Mouse (Mus musculus): ENCODE measurements around the gene Ins2. TPM values are rescaled to one million over a fixed set of nuclear protein-coding genes. Genes with fewer than 3 reads are reported as not detected.

Ins2 gene
- polyA plus RNA-seq, 1 experiment: 0.63 TPM

GRCm38 (mm10) chr7:142671067-142671466, 72.1 kb downstream of the Ins2 start:
- no peaks in the 10 kb centered on the region; the same call in 1 of the 2 replicates for H3K27me3 ChIP-seq (ENCODE audit: control insufficient read depth, insufficient read depth, low read length)
- WGBS: 96% methylated on average over 1 of the region's 1 CpGs
- no peaks in the 10 kb centered on the region for H3K36me3 ChIP-seq (ENCODE audit: control insufficient read depth, insufficient read depth, low read length)
- TF ChIP-seq POLR2A (IDR thresholded peaks at IDR 0.05; ENCODE audit: low read depth, low read length): no peak
- TF ChIP-seq CTCF (IDR thresholded peaks at IDR 0.05; ENCODE audit: extremely low read depth, insufficient read length, insufficient replicate concordance, low read depth, low read length): no peak
- H3K4me3 ChIP-seq (ENCODE audit: low read depth, low read length): no peak overlapping the region
- H3K4me1 ChIP-seq (ENCODE audit: control insufficient read depth, insufficient read depth, insufficient read length, low read length): no peaks in the 10 kb centered on the region
- no peak overlapping the region for H3K27ac ChIP-seq (ENCODE audit: insufficient read depth, low read depth, low read length)

GRCm38 (mm10) chr7:142669751-142670625, 73.2 kb downstream of the Ins2 start, which contains the start of gene Gm49394:
Gm49394 (minus strand) TSS chr7:142669942.
- Histone ChIP-seq H3K36me3 (ENCODE audit: control insufficient read depth, insufficient read depth, low read length) (no peaks in the 10 kb centered on the region), H3K4me1 (ENCODE audit: control insufficient read depth, insufficient read depth, insufficient read length, low read length) (no peaks in the 10 kb centered on the region), H3K27ac (ENCODE audit: insufficient read depth, low read depth, low read length) (no peak within 1 kb of the TSS), H3K4me3 (ENCODE audit: low read depth, low read length) (no peak within 1 kb of the TSS), H3K27me3 (ENCODE audit: control insufficient read depth, insufficient read depth, low read length) (peaks cover 7% of the 10 kb centered on the region)
- TF ChIP-seq CTCF (IDR thresholded peaks at IDR 0.05; ENCODE audit: extremely low read depth, insufficient read length, insufficient replicate concordance, low read depth, low read length) (no peak), POLR2A (IDR thresholded peaks at IDR 0.05; ENCODE audit: low read depth, low read length) (no peak)
- 79% methylated on average over 23 of the region's 23 CpGs for WGBS

GRCm38 (mm10) chr7:142668328-142668727, 74.9 kb downstream of the Ins2 start:
- Histone ChIP-seq H3K4me3 (ENCODE audit: low read depth, low read length) (no peak overlapping the region), H3K27ac (ENCODE audit: insufficient read depth, low read depth, low read length) (no peak overlapping the region), H3K27me3 (ENCODE audit: control insufficient read depth, insufficient read depth, low read length) (peaks cover 24% of the 10 kb centered on the region), H3K36me3 (ENCODE audit: control insufficient read depth, insufficient read depth, low read length) (no peaks in the 10 kb centered on the region), H3K4me1 (ENCODE audit: control insufficient read depth, insufficient read depth, insufficient read length, low read length) (no peaks in the 10 kb centered on the region)
- TF ChIP-seq CTCF (IDR thresholded peaks at IDR 0.05; ENCODE audit: extremely low read depth, insufficient read length, insufficient replicate concordance, low read depth, low read length): no peak
- no peak for TF ChIP-seq POLR2A (IDR thresholded peaks at IDR 0.05; ENCODE audit: low read depth, low read length)
- WGBS: 100% methylated on average over 1 of the region's 1 CpGs

GRCm38 (mm10) chr7:142667521-142667920, 75.7 kb downstream of the Ins2 start:
- H3K27ac ChIP-seq (ENCODE audit: insufficient read depth, low read depth, low read length): no peak overlapping the region
- H3K36me3 ChIP-seq (ENCODE audit: control insufficient read depth, insufficient read depth, low read length): no peaks in the 10 kb centered on the region
- H3K27me3 ChIP-seq (ENCODE audit: control insufficient read depth, insufficient read depth, low read length): peaks cover 31% of the 10 kb centered on the region
- H3K4me3 ChIP-seq (ENCODE audit: low read depth, low read length): no peak overlapping the region
- WGBS: 95% methylated on average over 18 of the region's 18 CpGs
- H3K4me1 ChIP-seq (ENCODE audit: control insufficient read depth, insufficient read depth, insufficient read length, low read length): no peaks in the 10 kb centered on the region
- TF ChIP-seq POLR2A (IDR thresholded peaks at IDR 0.05; ENCODE audit: low read depth, low read length): no peak
- TF ChIP-seq CTCF (IDR thresholded peaks at IDR 0.05; ENCODE audit: extremely low read depth, insufficient read length, insufficient replicate concordance, low read depth, low read length): no peak

GRCm38 (mm10) chr7:142666659-142667058, 76.5 kb downstream of the Ins2 start, which contains the start of gene Igf2:
Igf2 (minus strand) TSS chr7:142666816.
- WGBS: 68% methylated on average over 2 of the region's 2 CpGs
- H3K27me3 ChIP-seq (ENCODE audit: control insufficient read depth, insufficient read depth, low read length): peaks cover 32% of the 10 kb centered on the region

GRCm38 (mm10) chr7:142666109-142666508, 77.1 kb downstream of the Ins2 start:
- TF ChIP-seq CTCF (IDR thresholded peaks at IDR 0.05; ENCODE audit: extremely low read depth, insufficient read length, insufficient replicate concordance, low read depth, low read length) (no peak), POLR2A (IDR thresholded peaks at IDR 0.05; ENCODE audit: low read depth, low read length) (no peak)
- Histone ChIP-seq H3K27me3 (ENCODE audit: control insufficient read depth, insufficient read depth, low read length) (peaks cover 37% of the 10 kb centered on the region), H3K27ac (ENCODE audit: insufficient read depth, low read depth, low read length) (no peak overlapping the region), H3K4me1 (ENCODE audit: control insufficient read depth, insufficient read depth, insufficient read length, low read length) (no peaks in the 10 kb centered on the region), H3K4me3 (ENCODE audit: low read depth, low read length) (no peak overlapping the region), H3K36me3 (ENCODE audit: control insufficient read depth, insufficient read depth, low read length) (no peaks in the 10 kb centered on the region)
- 74% methylated on average over 4 of the region's 4 CpGs for WGBS

More at GRCm38 (mm10) chr7:142666659-142667058, 76.5 kb downstream of the Ins2 start, which contains the start of gene Igf2:
- TF ChIP-seq CTCF (IDR thresholded peaks at IDR 0.05; ENCODE audit: extremely low read depth, insufficient read length, insufficient replicate concordance, low read depth, low read length) (no peak), POLR2A (IDR thresholded peaks at IDR 0.05; ENCODE audit: low read depth, low read length) (no peak)
- Histone ChIP-seq H3K4me3 (ENCODE audit: low read depth, low read length) (no peak within 1 kb of the TSS), H3K27ac (ENCODE audit: insufficient read depth, low read depth, low read length) (no peak within 1 kb of the TSS), H3K36me3 (ENCODE audit: control insufficient read depth, insufficient read depth, low read length) (no peaks in the 10 kb centered on the region), H3K4me1 (ENCODE audit: control insufficient read depth, insufficient read depth, insufficient read length, low read length) (no peaks in the 10 kb centered on the region)

GRCm38 (mm10) chr7:142665364-142665763, 77.8 kb downstream of the Ins2 start:
- TF ChIP-seq POLR2A (IDR thresholded peaks at IDR 0.05; ENCODE audit: low read depth, low read length): no peak
- TF ChIP-seq CTCF (IDR thresholded peaks at IDR 0.05; ENCODE audit: extremely low read depth, insufficient read length, insufficient replicate concordance, low read depth, low read length): no peak
- Histone ChIP-seq H3K4me3 (ENCODE audit: low read depth, low read length) (no peak overlapping the region), H3K4me1 (ENCODE audit: control insufficient read depth, insufficient read depth, insufficient read length, low read length) (no peaks in the 10 kb centered on the region; the same call in 1 of the 2 replicates), H3K36me3 (ENCODE audit: control insufficient read depth, insufficient read depth, low read length) (no peaks in the 10 kb centered on the region), H3K27ac (ENCODE audit: insufficient read depth, low read depth, low read length) (no peak overlapping the region), H3K27me3 (ENCODE audit: control insufficient read depth, insufficient read depth, low read length) (peaks cover 45% of the 10 kb centered on the region)
- 54% methylated on average over 5 of the region's 5 CpGs for WGBS

Measured in small intestine, adult 2 months (tissue).